Mouse (Mus musculus) kidney, embryonic 16.5 days (tissue): ENCODE results near the gene Nomo1. TPM values are rescaled to one million over a fixed set of nuclear protein-coding genes. Genes with fewer than 3 reads are reported as not detected.

ENCODE experiments used
- ATAC-seq: fragments of 200-750 bp; cut with Nextera tagmentation; 2 replicates; pipeline ENCODE4 v1.8.0; 2017; ENCODE audit warnings: moderate TSS enrichment; ENCODE audit not compliant: low FRiP score, low TSS enrichment
- H3K27ac ChIP-seq: fragments of 300-500 bp; sonication (generic); 2 replicates; pipeline ENCODE4 v1.5.1; 2014; ENCODE audit warnings: low read length
- H3K27me3 ChIP-seq: fragments of 300-500 bp; sonication (generic); 2 replicates; pipeline ENCODE4 v1.6.1; 2014; ENCODE audit warnings: low read length, control low read depth, mixed read lengths; ENCODE audit not compliant: insufficient read depth
- H3K36me3 ChIP-seq: fragments of 300-500 bp; sonication (generic); 2 replicates; pipeline ENCODE4 v1.6.1; 2014; ENCODE audit warnings: low read length, control low read depth, mixed read lengths; ENCODE audit not compliant: insufficient read depth
- H3K4me1 ChIP-seq: fragments of 300-500 bp; sonication (generic); 2 replicates; pipeline ENCODE4 v1.6.1; 2014; ENCODE audit warnings: low read length, control low read depth, mixed read lengths; ENCODE audit not compliant: insufficient read depth
- H3K4me2 ChIP-seq: fragments of 300-500 bp; sonication (generic); replicated peaks from 2 replicates; pipeline ENCODE4 v1.6.1; 2014; ENCODE audit warnings: low read depth, low read length
- H3K4me3 ChIP-seq: fragments of 300-500 bp; sonication (generic); 2 replicates; pipeline ENCODE4 v1.5.1; 2014; ENCODE audit warnings: mild to moderate bottlenecking, low read length
- H3K9ac ChIP-seq: fragments of 300-500 bp; sonication (generic); replicated peaks from 2 replicates; pipeline ENCODE4 v1.6.1; 2014; ENCODE audit warnings: low read length
- H3K9me3 ChIP-seq: fragments of 300-500 bp; sonication (generic); 2 replicates; pipeline ENCODE4 v1.6.1; 2016; ENCODE audit warnings: low read length, control low read depth
- WGBS: fragments of 180-500 bp; shearing (Covaris S2); extraction: QIAGEN DNeasy Blood & Tissue Kit; methylation state at CpG from one replicate; pipeline ENCODE4 v1.1.7; 2014; 5-methylcytosine and 5-hydroxymethylcytosine counted together
- polyA plus RNA-seq: library from polyadenylated mRNA; unstranded; fragments of >200 nt; fragmentation: Nextera tagmentation; extraction: Ambion mirVana; gene quantifications from 2 replicates; pipeline ENCODE4 v1.2.1, GENCODE M21; 2015

Nomo1 gene
- polyA plus RNA-seq, 1 experiment from 2014 or later: 44.4 TPM

DNA sequence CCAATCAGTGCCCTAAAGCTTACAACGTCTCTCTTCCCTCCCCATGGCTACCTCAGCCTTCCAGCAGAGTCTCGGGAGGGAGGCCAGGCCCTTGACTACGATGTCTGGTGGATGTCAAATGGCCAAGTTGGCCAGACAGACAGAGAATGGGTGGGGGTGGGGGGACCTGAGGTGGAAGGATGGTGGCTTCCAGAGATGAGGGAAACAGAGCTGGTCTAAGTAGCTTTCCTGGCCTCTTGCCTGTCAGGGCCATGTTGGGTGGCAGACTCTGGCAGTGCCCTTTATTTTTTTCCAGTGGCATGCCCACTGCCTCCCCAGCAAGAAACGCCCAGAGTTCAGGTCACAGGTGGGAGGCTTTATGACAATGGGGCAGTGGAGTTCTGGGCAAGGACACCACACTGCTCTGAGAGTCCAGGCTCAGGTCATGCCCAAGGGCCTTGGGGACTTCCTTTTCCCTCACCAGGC, 63.9 kb downstream of the Nomo1 start:
- Histone ChIP-seq H3K9me3 (0 out of 2 replicates have a peak, but pooled peaks cover 4% of the 10 kb centered on the region), H3K4me1 (peaks cover 4% of the 10 kb centered on the region; the same call in 1 of the 2 replicates), H3K27ac (no peak overlapping the region), H3K27me3 (peaks cover 20% of the 10 kb centered on the region; the same call in 1 of the 2 replicates), H3K9ac (no peak overlapping the region), H3K36me3 (no peaks in the 10 kb centered on the region), H3K4me3 (no peak overlapping the region), H3K4me2 (no peak overlapping the region)
- 55% methylated on average over 4 of the region's 4 CpGs for WGBS
- no peak for ATAC-seq

DNA sequence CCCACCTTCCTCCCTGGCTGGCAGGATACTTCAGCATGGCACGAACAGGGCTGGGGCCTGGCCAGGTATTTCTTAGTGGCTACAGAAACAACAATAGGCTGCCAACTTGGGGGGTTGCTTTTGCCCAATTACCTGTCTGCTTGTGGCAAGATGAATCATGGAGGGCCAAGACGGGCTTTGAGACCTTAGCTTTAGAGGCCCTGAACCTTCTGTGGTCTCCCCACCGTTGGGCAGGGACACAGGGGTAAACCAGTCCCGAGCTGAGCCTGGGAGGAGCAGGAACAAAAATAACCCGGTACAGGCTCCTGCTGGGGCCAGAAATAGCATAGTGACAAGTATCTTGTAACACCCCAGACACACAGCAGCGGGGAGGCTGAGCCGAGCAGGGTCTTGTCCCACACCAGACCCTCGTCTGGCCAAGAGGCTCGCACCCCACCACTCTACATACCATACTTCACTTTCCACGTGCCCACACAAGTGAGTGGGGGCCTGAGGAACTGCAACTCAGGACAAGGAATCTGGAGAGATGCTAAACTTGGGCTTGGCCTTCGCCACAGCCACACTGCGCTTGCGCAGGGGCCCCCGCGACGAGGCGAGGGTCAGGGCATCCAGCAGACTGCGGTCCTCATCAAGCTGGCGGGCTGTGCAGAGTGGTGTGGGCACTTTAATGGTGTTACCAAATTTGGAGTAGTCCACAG, 64.9 kb downstream of the Nomo1 start:
- no peak for ATAC-seq

DNA sequence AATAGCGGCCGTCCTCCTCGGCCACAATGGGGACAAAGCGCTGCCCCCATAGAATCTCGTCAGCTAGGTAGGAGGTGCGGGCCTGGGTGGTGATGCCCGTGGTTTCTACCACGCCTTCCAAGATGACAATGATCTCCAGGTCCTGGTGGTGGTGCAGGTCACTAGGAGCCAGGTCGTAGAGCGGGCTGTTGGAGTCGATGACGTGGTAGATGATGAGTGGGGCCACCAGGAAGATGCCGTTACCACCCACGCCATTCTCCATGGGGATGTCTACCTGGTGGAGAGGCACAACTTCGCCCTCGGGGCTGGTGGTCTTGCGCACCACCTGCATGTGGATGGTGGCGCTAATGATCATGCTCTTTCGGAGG, 65.4 kb downstream of the Nomo1 start:
- H3K4me2 ChIP-seq: no peak overlapping the region
- no peak for ATAC-seq
- H3K4me3 ChIP-seq: no peak overlapping the region
- peaks cover 17% of the 10 kb centered on the region; the same call in 1 of the 2 replicates for H3K27me3 ChIP-seq
- no peak overlapping the region for H3K27ac ChIP-seq
- peaks cover 4% of the 10 kb centered on the region; the same call in 1 of the 2 replicates for H3K4me1 ChIP-seq
- WGBS: 94% methylated on average over 19 of the region's 19 CpGs
- no peaks in the 10 kb centered on the region for H3K36me3 ChIP-seq
- 0 out of 2 replicates have a peak, but pooled peaks cover 4% of the 10 kb centered on the region for H3K9me3 ChIP-seq
- no peak overlapping the region for H3K9ac ChIP-seq

More for the DNA sequence above, 64.9 kb downstream of the Nomo1 start:
- Histone ChIP-seq H3K9me3 (0 out of 2 replicates have a peak, but pooled peaks cover 4% of the 10 kb centered on the region), H3K36me3 (no peaks in the 10 kb centered on the region), H3K4me2 (no peak overlapping the region), H3K27ac (no peak overlapping the region), H3K9ac (no peak overlapping the region), H3K4me1 (peaks cover 4% of the 10 kb centered on the region; the same call in 1 of the 2 replicates), H3K4me3 (no peak overlapping the region), H3K27me3 (peaks cover 17% of the 10 kb centered on the region; the same call in 1 of the 2 replicates)
- WGBS: 83% methylated on average over 19 of the region's 19 CpGs

DNA sequence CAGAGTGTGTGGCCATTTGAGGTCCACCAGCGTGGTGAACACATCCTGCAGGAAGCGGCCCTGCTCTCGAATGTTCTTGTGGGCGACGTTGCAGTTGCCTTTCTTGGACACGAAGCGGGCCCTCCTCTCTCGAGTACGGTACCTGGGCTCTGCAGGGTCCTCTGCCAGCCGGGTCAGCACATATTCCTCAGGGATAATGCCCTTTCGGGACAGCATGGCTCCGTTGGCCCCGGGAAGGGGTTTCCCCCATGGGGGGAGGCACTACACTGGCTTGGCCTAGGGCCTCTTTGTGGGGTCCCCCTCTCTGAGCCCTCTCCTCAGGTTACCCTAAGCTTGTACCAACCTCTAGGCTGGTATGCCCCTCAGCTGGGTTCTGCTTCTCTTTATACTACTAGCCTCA, 66.2 kb downstream of the Nomo1 start:
- Histone ChIP-seq H3K27me3 (peaks cover 17% of the 10 kb centered on the region; the same call in 1 of the 2 replicates), H3K9me3 (0 out of 2 replicates have a peak, but pooled peaks cover 4% of the 10 kb centered on the region), H3K27ac (no peak overlapping the region), H3K36me3 (no peaks in the 10 kb centered on the region), H3K4me1 (peaks cover 4% of the 10 kb centered on the region; the same call in 1 of the 2 replicates), H3K9ac (no peak overlapping the region; the same call in 1 of the 2 replicates), H3K4me3 (no peak overlapping the region), H3K4me2 (no peak overlapping the region)
- 85% methylated on average over 13 of the region's 13 CpGs for WGBS
- ATAC-seq: 0 out of 2 replicates have a peak, but pooled peaks have one; percentile 2

DNA sequence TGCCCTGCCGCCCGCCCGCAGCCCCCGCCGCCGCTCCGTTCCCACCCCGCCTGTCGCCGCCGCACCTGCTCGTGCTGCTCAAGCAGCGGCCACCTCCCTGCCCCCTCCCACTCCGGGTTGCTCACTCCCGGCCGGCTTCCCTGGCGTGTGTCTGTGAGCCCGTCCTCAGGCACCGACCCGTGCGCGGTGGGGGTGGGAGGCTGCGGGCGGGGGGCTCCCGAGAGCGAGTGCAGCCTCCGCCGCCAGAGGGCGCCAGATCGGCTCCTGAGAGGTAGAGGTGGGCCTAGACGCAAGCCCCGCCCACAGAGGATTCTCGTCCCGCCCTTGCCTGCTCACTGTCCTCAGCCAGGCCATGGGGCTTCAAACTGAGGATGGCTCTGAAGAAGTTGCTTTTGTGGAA, 67.1 kb downstream of the Nomo1 start, which contains the start of gene Kcnj11:
Gene Kcnj11, minus strand, starts transcription at position 202 of the 400 bp plus-strand sequence.
- Histone ChIP-seq H3K9me3 (0 out of 2 replicates have a peak, but pooled peaks cover 4% of the 10 kb centered on the region), H3K36me3 (no peaks in the 10 kb centered on the region), H3K4me1 (peaks cover 4% of the 10 kb centered on the region; the same call in 1 of the 2 replicates), H3K27me3 (peaks cover 12% of the 10 kb centered on the region; the same call in 1 of the 2 replicates), H3K4me2 (peak within 1 kb of the TSS; percentile 90), H3K27ac (no peak within 1 kb of the TSS), H3K9ac (peak within 1 kb of the TSS; percentile 63), H3K4me3 (peak within 1 kb of the TSS; percentile 51)
- ATAC-seq: peak; percentile 76
- WGBS: 0% methylated on average over 31 of the region's 34 CpGs

DNA sequence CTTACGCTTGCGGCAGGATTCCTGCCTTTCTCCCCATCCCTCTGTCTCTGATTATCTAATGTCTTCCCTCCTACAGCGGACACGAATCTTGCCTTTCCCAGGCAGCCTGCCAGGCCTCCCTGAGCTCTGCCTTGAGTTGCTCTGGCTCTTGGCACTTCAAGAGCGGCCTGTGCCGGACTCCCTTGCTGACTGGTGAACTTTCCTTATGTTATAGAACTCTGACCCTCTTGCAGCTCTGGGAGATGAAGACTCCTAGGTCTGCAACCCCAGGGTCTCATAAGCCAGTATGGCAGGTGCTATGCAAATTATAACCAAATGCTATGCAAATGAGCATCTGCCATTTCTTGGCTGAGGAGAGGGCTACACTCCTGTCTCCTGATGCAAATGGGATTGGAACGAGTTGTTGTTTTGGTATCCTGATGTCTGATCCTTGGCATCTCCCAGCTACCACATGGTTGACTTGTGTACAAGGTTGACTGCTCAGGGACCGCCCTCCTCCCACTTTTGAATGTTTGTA, 69.6 kb downstream of the Nomo1 start:
- Histone ChIP-seq H3K4me1 (peaks cover 4% of the 10 kb centered on the region; the same call in 1 of the 2 replicates), H3K27me3 (peaks cover 8% of the 10 kb centered on the region; the same call in 1 of the 2 replicates), H3K27ac (no peak overlapping the region), H3K9ac (no peak overlapping the region), H3K4me3 (no peak overlapping the region), H3K36me3 (no peaks in the 10 kb centered on the region), H3K4me2 (no peak overlapping the region), H3K9me3 (0 out of 2 replicates have a peak, but pooled peaks cover 4% of the 10 kb centered on the region)
- 68% methylated on average over 8 of the region's 8 CpGs for WGBS
- no peak for ATAC-seq

DNA sequence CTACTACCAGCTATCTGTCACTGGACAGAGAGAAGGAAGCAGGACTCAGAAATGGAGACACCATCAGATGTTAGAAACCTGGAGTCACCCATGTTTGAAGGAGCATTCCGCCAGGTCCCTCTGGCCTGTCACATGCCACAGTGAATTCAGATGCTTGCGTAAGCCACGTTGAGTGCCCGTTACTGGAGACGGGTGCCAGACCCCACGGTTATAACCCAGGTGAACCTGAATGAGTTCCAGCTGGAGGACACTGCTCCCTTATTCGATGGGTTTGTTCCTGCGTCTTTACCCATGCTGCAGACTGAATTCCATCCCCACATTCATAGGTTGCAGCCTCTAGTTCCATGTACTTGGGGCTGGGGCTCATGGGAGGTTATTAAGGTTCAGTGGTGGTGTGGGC, 70.3 kb downstream of the Nomo1 start:
- H3K36me3 ChIP-seq: no peaks in the 10 kb centered on the region
- peaks cover 8% of the 10 kb centered on the region; the same call in 1 of the 2 replicates for H3K27me3 ChIP-seq
- H3K27ac ChIP-seq: no peak overlapping the region
- H3K9ac ChIP-seq: no peak overlapping the region
- peaks cover 4% of the 10 kb centered on the region; the same call in 1 of the 2 replicates for H3K4me1 ChIP-seq
- ATAC-seq: no peak
- H3K4me2 ChIP-seq: no peak overlapping the region
- 77% methylated on average over 8 of the region's 8 CpGs for WGBS
- H3K4me3 ChIP-seq: no peak overlapping the region
- H3K9me3 ChIP-seq: 0 out of 2 replicates have a peak, but pooled peaks cover 4% of the 10 kb centered on the region

DNA sequence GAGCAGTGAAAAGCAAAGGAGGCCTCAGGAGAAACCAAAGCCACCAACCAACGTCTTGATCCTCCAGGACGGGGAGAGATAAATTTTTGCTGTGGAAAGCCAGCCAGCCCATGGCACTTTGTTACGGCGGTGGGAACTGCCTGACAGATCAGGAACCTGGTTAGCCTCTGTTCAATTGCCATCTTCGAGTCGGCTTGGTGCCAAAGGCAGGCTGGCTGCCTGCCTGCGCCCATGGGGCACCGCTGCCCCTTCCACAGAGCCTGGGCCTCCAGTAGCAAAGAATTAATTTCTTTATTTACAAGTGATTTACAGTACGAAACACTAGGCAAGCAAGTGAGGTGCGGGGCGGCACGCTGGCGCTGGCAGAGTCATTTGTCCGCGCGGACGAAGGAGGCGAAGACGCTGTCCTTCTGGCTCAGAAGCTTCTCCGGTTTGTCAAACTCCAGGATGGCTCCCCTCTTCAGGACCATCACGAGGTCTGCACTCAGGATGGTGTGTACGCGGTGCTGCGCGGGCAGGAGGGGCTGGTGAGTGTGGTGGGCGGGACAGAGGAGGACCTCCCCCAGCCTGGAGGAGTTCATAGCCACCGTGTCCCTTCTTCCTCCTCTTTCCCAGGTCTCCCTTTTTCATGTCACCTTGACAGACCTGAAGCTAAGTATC, 70.9 kb downstream of the Nomo1 start:
- H3K36me3 ChIP-seq: no peaks in the 10 kb centered on the region
- peaks cover 4% of the 10 kb centered on the region; the same call in 1 of the 2 replicates for H3K4me1 ChIP-seq
- ATAC-seq: no peak
- H3K4me2 ChIP-seq: no peak overlapping the region
- H3K4me3 ChIP-seq: no peak overlapping the region
- WGBS: 80% methylated on average over 27 of the region's 27 CpGs
- no peak overlapping the region for H3K9ac ChIP-seq
- no peaks in the 10 kb centered on the region for H3K9me3 ChIP-seq
- H3K27ac ChIP-seq: no peak overlapping the region
- H3K27me3 ChIP-seq: peaks cover 5% of the 10 kb centered on the region; the same call in 1 of the 2 replicates

DNA sequence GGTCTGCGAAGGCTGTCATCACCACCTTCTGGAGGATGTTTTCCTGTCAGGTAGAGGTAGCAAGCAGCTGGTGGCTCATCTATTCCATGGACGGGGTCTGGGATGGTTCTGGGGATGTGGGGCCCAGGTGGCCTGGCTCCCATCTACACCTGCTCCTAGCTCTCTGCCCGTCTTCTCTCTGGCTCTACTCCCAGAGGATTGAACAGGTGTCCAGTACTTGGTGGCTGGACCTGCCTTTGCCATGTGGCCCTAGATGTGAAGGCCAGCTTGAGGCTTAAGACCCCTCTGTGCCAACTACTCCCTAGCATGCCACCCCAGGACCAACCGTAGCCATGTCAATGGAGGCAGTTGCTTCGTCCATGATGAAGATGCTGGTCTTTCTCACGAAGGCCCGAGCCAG, 72.0 kb downstream of the Nomo1 start:
- no peak for ATAC-seq
- Histone ChIP-seq H3K4me3 (no peak overlapping the region), H3K4me1 (peaks cover 4% of the 10 kb centered on the region; the same call in 1 of the 2 replicates), H3K36me3 (no peaks in the 10 kb centered on the region), H3K27me3 (no peaks in the 10 kb centered on the region), H3K27ac (no peak overlapping the region), H3K9me3 (no peaks in the 10 kb centered on the region), H3K4me2 (no peak overlapping the region), H3K9ac (no peak overlapping the region)
- WGBS: 91% methylated on average over 7 of the region's 7 CpGs
